Mouse (Mus musculus): ENCODE measurements around the gene Polr3h.

- TF ChIP-seq CTCF (IDR thresholded peaks at IDR 0.05; ENCODE audit: borderline replicate concordance, extremely low read depth, insufficient read depth, insufficient read length) (no peak), POLR2A (IDR thresholded peaks at IDR 0.05; ENCODE audit: borderline replicate concordance, extremely low read depth, insufficient read depth, insufficient read length, poor library complexity, severe bottlenecking) (no peak)
These were observed 4.8 kb downstream of the Polr3h start for GRCm38 (mm10) chr15:81921255-81921654.

Data from brain, embryonic 14.5 days (tissue).